Mouse (Mus musculus): ENCODE results near the gene Ace2. TPM values are rescaled to one million over a fixed set of nuclear protein-coding genes. Genes with fewer than 3 reads are reported as not detected.

Gene Ace2
- polyA plus RNA-seq, 1 experiment from 2014 or later: 0.43 TPM

GRCm38 (mm10) chrX:164135304-164135818, 3.8 kb upstream of the Ace2 start:
- H3K4me3 ChIP-seq: no peak overlapping the region
- H3K4me2 ChIP-seq: no peak overlapping the region
- peaks cover 3% of the 10 kb centered on the region; the same call in 1 of the 2 replicates for H3K27me3 ChIP-seq
- WGBS: 87% methylated on average over 4 of the region's 4 CpGs
- H3K4me1 ChIP-seq (replicated peaks): no peaks in the 10 kb centered on the region
- no peak for ATAC-seq (ENCODE audit: low FRiP score)
- H3K9ac ChIP-seq: no peak overlapping the region
- H3K27ac ChIP-seq: no peak overlapping the region
- no peaks in the 10 kb centered on the region for H3K36me3 ChIP-seq
- H3K9me3 ChIP-seq: no peaks in the 10 kb centered on the region

GRCm38 (mm10) chrX:164145463-164146250, 6.5 kb downstream of the Ace2 start:
- Histone ChIP-seq H3K9me3 (no peaks in the 10 kb centered on the region), H3K27ac (no peak overlapping the region), H3K4me3 (no peak overlapping the region), H3K9ac (no peak overlapping the region), H3K36me3 (no peaks in the 10 kb centered on the region), H3K4me2 (no peak overlapping the region), H3K27me3 (0 out of 2 replicates have a peak, but pooled peaks cover 19% of the 10 kb centered on the region), H3K4me1 (replicated peaks) (no peaks in the 10 kb centered on the region)
- 89% methylated on average over 6 of the region's 6 CpGs for WGBS
- ATAC-seq (ENCODE audit: low FRiP score): no peak

GRCm38 (mm10) chrX:164152703-164153102, 13.6 kb downstream of the Ace2 start:
- Histone ChIP-seq H3K27me3 (0 out of 2 replicates have a peak, but pooled peaks cover 7% of the 10 kb centered on the region), H3K9me3 (no peaks in the 10 kb centered on the region), H3K4me2 (no peak overlapping the region), H3K9ac (no peak overlapping the region), H3K4me3 (no peak overlapping the region), H3K27ac (no peak overlapping the region), H3K4me1 (replicated peaks) (no peaks in the 10 kb centered on the region), H3K36me3 (no peaks in the 10 kb centered on the region)
- no peak for ATAC-seq (ENCODE audit: low FRiP score)
- 78% methylated on average over 2 of the region's 2 CpGs for WGBS

GRCm38 (mm10) chrX:164153606-164154005, 14.5 kb downstream of the Ace2 start:
- Histone ChIP-seq H3K36me3 (no peaks in the 10 kb centered on the region), H3K4me3 (no peak overlapping the region), H3K27ac (no peak overlapping the region), H3K4me2 (no peak overlapping the region), H3K27me3 (0 out of 2 replicates have a peak, but pooled peaks cover 2% of the 10 kb centered on the region), H3K9ac (no peak overlapping the region), H3K4me1 (replicated peaks) (no peaks in the 10 kb centered on the region), H3K9me3 (no peaks in the 10 kb centered on the region)
- ATAC-seq (ENCODE audit: low FRiP score): no peak

GRCm38 (mm10) chrX:164154594-164154993, 15.5 kb downstream of the Ace2 start:
- no peak overlapping the region for H3K4me2 ChIP-seq
- H3K4me1 ChIP-seq (replicated peaks): no peaks in the 10 kb centered on the region
- no peaks in the 10 kb centered on the region for H3K36me3 ChIP-seq
- H3K4me3 ChIP-seq: no peak overlapping the region
- no peak overlapping the region for H3K9ac ChIP-seq
- H3K27ac ChIP-seq: no peak overlapping the region
- peaks cover 4% of the 10 kb centered on the region; the same call in 1 of the 2 replicates for H3K27me3 ChIP-seq
- H3K9me3 ChIP-seq: no peaks in the 10 kb centered on the region
- 79% methylated on average over 5 of the region's 5 CpGs for WGBS
- ATAC-seq (ENCODE audit: low FRiP score): no peak

GRCm38 (mm10) chrX:164164681-164165080, 25.5 kb downstream of the Ace2 start:
- Histone ChIP-seq H3K27ac (no peak overlapping the region), H3K36me3 (no peaks in the 10 kb centered on the region), H3K9me3 (no peaks in the 10 kb centered on the region), H3K4me1 (replicated peaks) (no peaks in the 10 kb centered on the region), H3K4me3 (no peak overlapping the region), H3K27me3 (0 out of 2 replicates have a peak, but pooled peaks cover 3% of the 10 kb centered on the region), H3K4me2 (no peak overlapping the region), H3K9ac (no peak overlapping the region)
- 91% methylated on average over 1 of the region's 1 CpGs for WGBS
- no peak for ATAC-seq (ENCODE audit: low FRiP score)

- no peaks in the 10 kb centered on the region for H3K36me3 ChIP-seq
- no peak overlapping the region for H3K27ac ChIP-seq
- no peaks in the 10 kb centered on the region for H3K4me1 ChIP-seq (replicated peaks)
- H3K4me2 ChIP-seq: no peak overlapping the region
- H3K9me3 ChIP-seq: no peaks in the 10 kb centered on the region
- no peak overlapping the region for H3K4me3 ChIP-seq
- H3K27me3 ChIP-seq: peaks cover 4% of the 10 kb centered on the region; the same call in 1 of the 2 replicates
- no peak overlapping the region for H3K9ac ChIP-seq
- no peak for ATAC-seq (ENCODE audit: low FRiP score)
- WGBS: 78% methylated on average over 2 of the region's 2 CpGs
Observed at GRCm38 (mm10) chrX:164171034-164171433, 31.9 kb downstream of the Ace2 start.

GRCm38 (mm10) chrX:164173880-164174279, 34.7 kb downstream of the Ace2 start:
- H3K4me1 ChIP-seq (replicated peaks): no peaks in the 10 kb centered on the region
- H3K27me3 ChIP-seq: peaks cover 13% of the 10 kb centered on the region; the same call in 1 of the 2 replicates
- no peak overlapping the region for H3K27ac ChIP-seq
- H3K4me3 ChIP-seq: no peak overlapping the region
- H3K36me3 ChIP-seq: no peaks in the 10 kb centered on the region
- ATAC-seq (ENCODE audit: low FRiP score): no peak
- WGBS: 97% methylated on average over 4 of the region's 4 CpGs
- no peak overlapping the region for H3K9ac ChIP-seq
- no peaks in the 10 kb centered on the region for H3K9me3 ChIP-seq
- H3K4me2 ChIP-seq: no peak overlapping the region

GRCm38 (mm10) chrX:164175311-164175710, 36.2 kb downstream of the Ace2 start:
- Histone ChIP-seq H3K36me3 (no peaks in the 10 kb centered on the region), H3K9ac (no peak overlapping the region), H3K27ac (no peak overlapping the region), H3K9me3 (no peaks in the 10 kb centered on the region), H3K27me3 (peaks cover 13% of the 10 kb centered on the region; the same call in 1 of the 2 replicates), H3K4me3 (no peak overlapping the region), H3K4me2 (no peak overlapping the region), H3K4me1 (replicated peaks) (no peaks in the 10 kb centered on the region)
- WGBS: 93% methylated on average over 1 of the region's 1 CpGs
- ATAC-seq (ENCODE audit: low FRiP score): no peak

GRCm38 (mm10) chrX:164175780-164176179, 36.6 kb downstream of the Ace2 start:
- 47% methylated on average over 2 of the region's 2 CpGs for WGBS
- H3K4me3 ChIP-seq: no peak overlapping the region
- no peaks in the 10 kb centered on the region for H3K36me3 ChIP-seq
- H3K9ac ChIP-seq: no peak overlapping the region
- H3K27me3 ChIP-seq: peaks cover 13% of the 10 kb centered on the region; the same call in 1 of the 2 replicates
- H3K4me1 ChIP-seq (replicated peaks): no peaks in the 10 kb centered on the region
- H3K9me3 ChIP-seq: no peaks in the 10 kb centered on the region
- no peak overlapping the region for H3K27ac ChIP-seq
- ATAC-seq (ENCODE audit: low FRiP score): no peak
- H3K4me2 ChIP-seq: no peak overlapping the region

GRCm38 (mm10) chrX:164178856-164179255, 39.7 kb downstream of the Ace2 start:
- WGBS: 88% methylated on average over 2 of the region's 2 CpGs
- Histone ChIP-seq H3K4me2 (no peak overlapping the region), H3K9me3 (no peaks in the 10 kb centered on the region), H3K27ac (no peak overlapping the region), H3K4me1 (replicated peaks) (no peaks in the 10 kb centered on the region), H3K27me3 (peaks cover 14% of the 10 kb centered on the region; the same call in 1 of the 2 replicates), H3K4me3 (no peak overlapping the region), H3K36me3 (no peaks in the 10 kb centered on the region), H3K9ac (no peak overlapping the region)
- no peak for ATAC-seq (ENCODE audit: low FRiP score)

- Histone ChIP-seq H3K36me3 (no peaks in the 10 kb centered on the region), H3K4me3 (no peak overlapping the region), H3K9ac (no peak overlapping the region), H3K27me3 (peaks cover 14% of the 10 kb centered on the region; the same call in 1 of the 2 replicates), H3K4me2 (no peak overlapping the region), H3K27ac (no peak overlapping the region), H3K4me1 (replicated peaks) (no peaks in the 10 kb centered on the region), H3K9me3 (no peaks in the 10 kb centered on the region)
- ATAC-seq (ENCODE audit: low FRiP score): 0 out of 2 replicates have a peak, but pooled peaks have one; percentile 43
- WGBS: 15% methylated on average over 3 of the region's 3 CpGs
Observed at GRCm38 (mm10) chrX:164179746-164180145, 40.6 kb downstream of the Ace2 start.
